Mouse (Mus musculus): ENCODE measurements around the gene Ccm2. TPM values are rescaled to one million over a fixed set of nuclear protein-coding genes. Genes with fewer than 3 reads are reported as not detected.

The Ccm2 gene
- polyA plus RNA-seq, 1 experiment from 2014 or later, result 90.8 TPM

- Histone ChIP-seq H3K4me3 (ENCODE audit: low read depth, low read length) (peak overlapping the region; percentile 70), H3K36me3 (ENCODE audit: control insufficient read depth, insufficient read depth, low read length) (peaks cover 11% of the 10 kb centered on the region), H3K27me3 (ENCODE audit: control insufficient read depth, insufficient read depth, low read length) (no peaks in the 10 kb centered on the region), H3K27ac (ENCODE audit: low read depth, low read length) (no peak overlapping the region), H3K4me1 (replicated peaks; ENCODE audit: control insufficient read depth, insufficient read depth, low read length) (peaks cover 4% of the 10 kb centered on the region; the same call in 1 of the 2 replicates), H3K9ac (ENCODE audit: low read length) (peak overlapping the region; percentile 78), H3K9me3 (ENCODE audit: control insufficient read depth, low read length) (no peaks in the 10 kb centered on the region), H3K4me2 (ENCODE audit: low read depth, low read length, severe bottlenecking) (peak overlapping the region; percentile 88)
- 26% methylated on average over 10 of the region's 10 CpGs for WGBS
- ATAC-seq (replicated peaks; ENCODE audit: low FRiP score) (peak; percentile 13; the same call in 1 of the 2 replicates), DNase-seq (ENCODE audit: low spot score) (no peak)
Measured at GRCm38 (mm10) chr11:6527256-6528185, 19.2 kb upstream of the Ccm2 start.

DNA sequence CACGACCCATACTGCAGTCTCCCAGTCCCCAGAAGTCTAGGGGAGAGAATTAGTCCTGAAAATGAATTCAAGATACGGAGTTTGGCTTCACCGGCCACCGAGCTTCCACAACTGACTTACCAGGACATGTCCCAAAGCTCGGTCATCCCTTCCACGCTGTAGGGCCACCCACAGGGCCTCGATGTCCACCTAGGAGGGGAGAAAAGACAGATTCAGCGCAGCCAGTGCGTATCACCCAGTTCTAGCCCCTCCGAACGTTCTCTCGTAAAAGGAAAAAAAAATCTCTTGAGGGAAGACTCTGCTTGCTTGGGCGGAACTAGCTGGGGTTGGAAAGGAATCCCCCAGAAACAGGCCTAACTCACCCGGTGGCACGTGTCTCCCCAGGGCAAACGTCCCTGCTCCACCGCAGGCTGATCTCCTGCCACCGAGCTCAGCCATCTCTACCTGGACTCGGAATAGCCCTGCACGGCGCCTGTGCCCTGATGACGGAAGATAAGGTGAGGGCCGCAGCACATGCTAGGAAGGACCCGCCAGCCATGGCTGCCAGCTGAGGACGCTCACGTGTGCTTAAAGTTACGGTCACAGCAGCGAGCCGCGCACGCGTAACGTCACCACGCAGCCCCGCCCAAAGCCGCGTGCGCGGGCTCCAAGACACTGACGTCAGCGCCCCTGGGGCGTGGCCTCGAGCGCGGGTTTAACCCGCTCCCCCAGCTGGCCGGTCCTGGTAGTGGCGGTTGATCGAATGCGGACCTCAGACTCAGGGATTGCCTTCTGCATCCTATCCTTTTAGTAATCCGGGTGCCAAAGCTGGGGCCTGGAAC lies 18.3 kb upstream of the Ccm2 start:
- peak; percentile 96 for ATAC-seq (replicated peaks; ENCODE audit: low FRiP score)
- H3K4me2 ChIP-seq (ENCODE audit: low read depth, low read length, severe bottlenecking), result peak overlapping the region; percentile 88
- H3K36me3 ChIP-seq (ENCODE audit: control insufficient read depth, insufficient read depth, low read length), result peaks cover 11% of the 10 kb centered on the region
- H3K4me3 ChIP-seq (ENCODE audit: low read depth, low read length), result peak overlapping the region; percentile 70
- H3K27me3 ChIP-seq (ENCODE audit: control insufficient read depth, insufficient read depth, low read length), result no peaks in the 10 kb centered on the region
- H3K9me3 ChIP-seq (ENCODE audit: control insufficient read depth, low read length), result no peaks in the 10 kb centered on the region
- DNase-seq (ENCODE audit: low spot score), result peak; percentile 99
- under 1% methylated on average over 51 of the region's 51 CpGs for WGBS
- H3K27ac ChIP-seq (ENCODE audit: low read depth, low read length), result peak overlapping the region; percentile 66
- H3K4me1 ChIP-seq (replicated peaks; ENCODE audit: control insufficient read depth, insufficient read depth, low read length), result peaks cover 4% of the 10 kb centered on the region; the same call in 1 of the 2 replicates
- peak overlapping the region; percentile 78 for H3K9ac ChIP-seq (ENCODE audit: low read length)

DNA sequence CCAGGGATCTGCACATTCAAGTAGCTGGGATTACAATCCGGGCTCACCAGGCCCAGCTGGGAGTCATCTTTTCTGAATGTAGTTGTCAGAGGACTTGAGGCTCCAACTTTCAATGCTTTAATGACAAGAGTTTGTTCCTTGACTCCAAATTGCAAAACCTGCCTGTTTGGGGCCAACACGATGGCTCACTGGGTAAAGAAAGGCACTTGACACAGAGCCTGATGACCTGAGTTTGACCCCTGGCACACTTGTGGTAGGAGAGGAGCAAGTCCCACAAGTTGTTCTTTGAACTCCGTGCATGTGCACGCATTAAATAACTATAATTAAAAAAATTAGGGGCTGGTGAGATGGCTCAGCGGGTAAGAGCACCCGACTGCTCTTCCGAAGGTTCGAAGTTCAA lies 16.7 kb upstream of the Ccm2 start:
- no peak for ATAC-seq (replicated peaks; ENCODE audit: low FRiP score)

GRCm38 (mm10) chr11:6530746-6531145 lies 15.9 kb upstream of the Ccm2 start:
- 88% methylated on average over 3 of the region's 3 CpGs for WGBS
- no peak for DNase-seq (ENCODE audit: low spot score)
- Histone ChIP-seq H3K4me1 (replicated peaks; ENCODE audit: control insufficient read depth, insufficient read depth, low read length) (0 out of 2 replicates have a peak, but pooled peaks cover 3% of the 10 kb centered on the region), H3K9ac (ENCODE audit: low read length) (no peak overlapping the region), H3K9me3 (ENCODE audit: control insufficient read depth, low read length) (no peaks in the 10 kb centered on the region), H3K36me3 (ENCODE audit: control insufficient read depth, insufficient read depth, low read length) (peaks cover 2% of the 10 kb centered on the region; the same call in 1 of the 2 replicates), H3K27ac (ENCODE audit: low read depth, low read length) (no peak overlapping the region), H3K4me2 (ENCODE audit: low read depth, low read length, severe bottlenecking) (no peak overlapping the region), H3K27me3 (ENCODE audit: control insufficient read depth, insufficient read depth, low read length) (no peaks in the 10 kb centered on the region), H3K4me3 (ENCODE audit: low read depth, low read length) (no peak overlapping the region)
- no peak for ATAC-seq (replicated peaks; ENCODE audit: low FRiP score)

More for the DNA sequence above, 16.7 kb upstream of the Ccm2 start:
- Histone ChIP-seq H3K36me3 (ENCODE audit: control insufficient read depth, insufficient read depth, low read length) (peaks cover 6% of the 10 kb centered on the region), H3K4me1 (replicated peaks; ENCODE audit: control insufficient read depth, insufficient read depth, low read length) (peaks cover 3% of the 10 kb centered on the region; the same call in 1 of the 2 replicates), H3K27me3 (ENCODE audit: control insufficient read depth, insufficient read depth, low read length) (no peaks in the 10 kb centered on the region), H3K4me2 (ENCODE audit: low read depth, low read length, severe bottlenecking) (no peak overlapping the region), H3K9me3 (ENCODE audit: control insufficient read depth, low read length) (no peaks in the 10 kb centered on the region), H3K9ac (ENCODE audit: low read length) (no peak overlapping the region), H3K4me3 (ENCODE audit: low read depth, low read length) (no peak overlapping the region), H3K27ac (ENCODE audit: low read depth, low read length) (no peak overlapping the region)
- WGBS, result 92% methylated on average over 8 of the region's 8 CpGs
- DNase-seq (ENCODE audit: low spot score), result no peak

- Histone ChIP-seq H3K4me2 (ENCODE audit: low read depth, low read length, severe bottlenecking) (no peak overlapping the region), H3K27ac (ENCODE audit: low read depth, low read length) (no peak overlapping the region), H3K9me3 (ENCODE audit: control insufficient read depth, low read length) (no peaks in the 10 kb centered on the region), H3K4me3 (ENCODE audit: low read depth, low read length) (no peak overlapping the region), H3K27me3 (ENCODE audit: control insufficient read depth, insufficient read depth, low read length) (no peaks in the 10 kb centered on the region), H3K4me1 (replicated peaks; ENCODE audit: control insufficient read depth, insufficient read depth, low read length) (peaks cover 4% of the 10 kb centered on the region; the same call in 1 of the 2 replicates), H3K9ac (ENCODE audit: low read length) (no peak overlapping the region), H3K36me3 (ENCODE audit: control insufficient read depth, insufficient read depth, low read length) (no peaks in the 10 kb centered on the region; the same call in 1 of the 2 replicates)
- WGBS, result 95% methylated on average over 3 of the region's 3 CpGs
- ATAC-seq (replicated peaks; ENCODE audit: low FRiP score) (no peak), DNase-seq (ENCODE audit: low spot score) (no peak)
Measured at GRCm38 (mm10) chr11:6544683-6545082, 2.0 kb upstream of the Ccm2 start.

DNA sequence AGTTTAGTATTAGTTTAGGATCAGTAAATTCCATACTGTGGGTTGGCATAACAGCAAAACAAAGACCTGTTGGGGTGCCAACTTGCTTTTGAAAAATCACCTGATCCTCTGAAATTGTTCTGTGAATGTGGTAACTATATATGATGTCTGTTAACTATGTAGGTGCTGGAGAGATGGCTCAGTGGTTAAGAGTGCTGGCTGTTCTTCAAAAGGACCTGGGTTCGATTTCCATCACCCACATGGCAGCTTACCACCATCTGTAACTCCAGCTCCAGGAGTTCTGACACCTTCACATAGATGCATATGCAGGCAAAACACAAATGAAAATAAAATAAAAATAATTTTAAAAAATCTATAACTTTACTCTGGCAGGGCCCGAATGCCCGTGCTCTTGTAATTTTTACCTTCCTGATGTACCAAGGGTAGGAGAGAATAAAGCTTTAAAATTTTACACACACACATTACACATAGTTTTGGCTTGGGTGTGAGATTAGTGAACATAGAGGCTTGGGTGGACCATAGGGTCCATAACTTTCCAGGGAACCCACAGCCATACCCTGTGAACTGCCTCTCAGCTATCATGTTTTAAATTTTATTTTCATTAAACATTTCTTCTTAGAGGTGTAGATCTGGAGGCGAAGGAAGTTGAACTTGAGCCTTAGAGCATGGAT lies 1.4 kb upstream of the Ccm2 start:
- 92% methylated on average over 4 of the region's 4 CpGs for WGBS
- Histone ChIP-seq H3K9ac (ENCODE audit: low read length) (no peak overlapping the region; the same call in 1 of the 2 replicates), H3K27ac (ENCODE audit: low read depth, low read length) (no peak overlapping the region; the same call in 1 of the 2 replicates), H3K9me3 (ENCODE audit: control insufficient read depth, low read length) (no peaks in the 10 kb centered on the region), H3K36me3 (ENCODE audit: control insufficient read depth, insufficient read depth, low read length) (no peaks in the 10 kb centered on the region; the same call in 1 of the 2 replicates), H3K4me3 (ENCODE audit: low read depth, low read length) (no peak overlapping the region), H3K27me3 (ENCODE audit: control insufficient read depth, insufficient read depth, low read length) (no peaks in the 10 kb centered on the region), H3K4me1 (replicated peaks; ENCODE audit: control insufficient read depth, insufficient read depth, low read length) (peaks cover 4% of the 10 kb centered on the region; the same call in 1 of the 2 replicates), H3K4me2 (ENCODE audit: low read depth, low read length, severe bottlenecking) (no peak overlapping the region; the same call in 1 of the 2 replicates)
- ATAC-seq (replicated peaks; ENCODE audit: low FRiP score) (no peak), DNase-seq (ENCODE audit: low spot score) (no peak)

DNA sequence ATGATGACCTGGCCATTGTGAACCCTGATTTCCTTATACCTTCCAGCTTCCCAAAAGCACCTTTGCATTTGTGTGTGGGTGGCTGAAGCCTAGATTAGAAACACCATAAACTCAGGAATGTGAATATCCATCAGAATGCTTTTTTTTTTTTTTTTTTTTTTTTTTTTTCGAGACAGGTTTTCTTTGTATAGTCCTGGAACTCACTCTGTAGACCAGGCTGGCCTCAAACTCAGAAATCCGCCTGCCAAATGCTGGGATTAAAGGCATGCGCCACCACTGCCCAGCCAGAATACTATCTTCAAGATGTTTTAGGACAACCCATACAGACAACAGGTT lies 862 bp upstream of the Ccm2 start:
- no peaks in the 10 kb centered on the region; the same call in 1 of the 2 replicates for H3K36me3 ChIP-seq (ENCODE audit: control insufficient read depth, insufficient read depth, low read length)
- WGBS, result 19% methylated on average over 3 of the region's 3 CpGs
- H3K4me2 ChIP-seq (ENCODE audit: low read depth, low read length, severe bottlenecking), result peak overlapping the region; percentile 67
- H3K9me3 ChIP-seq (ENCODE audit: control insufficient read depth, low read length), result no peaks in the 10 kb centered on the region
- H3K4me3 ChIP-seq (ENCODE audit: low read depth, low read length), result peak overlapping the region; percentile 89
- ATAC-seq (replicated peaks; ENCODE audit: low FRiP score), result no peak; the same call in 1 of the 2 replicates
- peak overlapping the region; percentile 76 for H3K9ac ChIP-seq (ENCODE audit: low read length)
- H3K27me3 ChIP-seq (ENCODE audit: control insufficient read depth, insufficient read depth, low read length), result no peaks in the 10 kb centered on the region
- peaks cover 4% of the 10 kb centered on the region; the same call in 1 of the 2 replicates for H3K4me1 ChIP-seq (replicated peaks; ENCODE audit: control insufficient read depth, insufficient read depth, low read length)
- no peak for DNase-seq (ENCODE audit: low spot score)
- peak overlapping the region; percentile 96 for H3K27ac ChIP-seq (ENCODE audit: low read depth, low read length)
